Mouse (Mus musculus) urinary bladder, postnatal 4 days (tissue): ENCODE data around the gene Aarsd1.
"Not testable (repeated sequence)": the region's sequence is repeated elsewhere in the genome, so short reads cannot be mapped to it uniquely, and the experiment has no call there.

Experiments
- DNase-seq, 2 experiments: peaks; one replicate each; pipeline ENCODE4 v3.0.0; 2021 to 2022; ENCODE audit warnings: low spot score in 2 of 2

Gene Aarsd1

DNA sequence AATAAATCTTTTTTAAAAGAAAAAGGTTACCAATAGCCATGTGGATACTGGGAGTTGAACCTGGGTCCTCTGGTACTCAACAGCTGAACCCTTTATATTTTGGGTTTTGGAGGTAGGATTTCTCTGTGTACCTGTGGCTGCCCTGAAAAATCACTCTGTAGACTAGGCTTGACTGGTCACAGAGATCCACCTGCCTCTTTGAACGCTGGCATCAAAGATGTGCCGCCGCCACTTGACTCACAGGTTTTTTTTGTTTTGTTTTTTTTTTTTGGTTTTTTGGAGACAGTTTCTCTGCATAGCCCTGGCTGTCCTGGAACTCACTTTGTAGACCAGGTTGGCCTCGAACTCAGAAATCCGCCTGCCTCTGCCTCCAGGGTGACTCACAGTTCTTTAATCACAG lies 30.4 kb upstream of the Aarsd1 start:
- no peak for DNase-seq

DNA sequence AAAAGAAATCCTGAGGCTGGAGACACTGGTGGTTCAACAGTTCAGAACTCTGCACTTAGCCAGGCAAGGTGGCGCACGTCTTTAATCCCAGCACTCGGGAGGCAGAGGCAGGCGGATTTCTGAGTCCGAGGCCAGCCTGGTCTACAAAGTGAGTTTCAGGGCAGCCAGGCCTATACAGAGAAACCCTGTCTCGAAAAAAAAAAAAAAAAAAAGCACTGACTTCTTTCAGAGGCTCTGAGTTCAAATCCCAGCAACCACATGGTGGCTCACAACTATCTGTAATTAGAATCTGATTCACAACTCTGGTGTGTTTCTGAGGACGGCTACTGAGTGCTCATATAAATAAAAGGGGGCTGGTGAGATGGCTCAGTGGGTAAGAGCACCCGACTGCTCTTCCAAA lies 29.4 kb upstream of the Aarsd1 start:
- not testable (repeated sequence) for DNase-seq

DNA sequence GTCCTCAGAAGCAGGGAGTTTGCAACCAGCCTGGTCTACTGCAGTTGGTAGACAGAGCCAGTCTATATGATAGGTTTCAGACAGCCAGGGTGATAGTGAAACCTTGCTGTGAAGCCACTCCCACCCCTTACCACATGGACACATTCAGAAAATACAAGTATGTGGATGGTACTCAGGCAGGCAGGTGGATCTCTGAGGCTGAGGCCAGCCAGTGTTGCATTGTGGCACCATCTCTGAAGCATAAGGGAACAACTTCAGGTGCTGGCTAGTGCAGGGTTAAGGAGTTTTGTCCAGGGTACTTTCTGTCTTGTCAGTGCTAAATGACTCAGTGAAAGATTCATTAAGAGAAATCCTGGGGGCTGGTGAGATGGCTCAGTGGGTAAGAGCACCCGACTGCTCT lies 28.9 kb upstream of the Aarsd1 start:
- no peak for DNase-seq

DNA sequence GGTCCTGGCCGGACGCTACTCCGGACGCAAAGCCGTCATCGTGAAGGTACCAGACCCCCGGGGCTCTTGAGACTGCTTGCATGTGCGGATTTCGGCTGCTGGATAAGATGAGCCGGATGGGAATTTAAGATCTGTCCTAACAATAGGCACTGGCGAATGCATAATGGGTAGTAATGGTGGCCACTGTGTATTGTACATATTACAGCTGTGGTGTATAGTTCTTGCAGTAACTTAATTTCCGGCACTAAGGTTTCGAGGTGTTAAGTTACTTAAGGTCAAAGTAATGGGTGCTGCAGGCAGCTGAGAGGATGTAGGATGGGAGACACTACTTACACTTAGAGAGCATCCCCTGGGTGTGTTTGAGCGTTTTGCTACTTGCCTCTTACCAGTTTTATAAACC lies 25.3 kb upstream of the Aarsd1 start:
- no peak for DNase-seq

DNA sequence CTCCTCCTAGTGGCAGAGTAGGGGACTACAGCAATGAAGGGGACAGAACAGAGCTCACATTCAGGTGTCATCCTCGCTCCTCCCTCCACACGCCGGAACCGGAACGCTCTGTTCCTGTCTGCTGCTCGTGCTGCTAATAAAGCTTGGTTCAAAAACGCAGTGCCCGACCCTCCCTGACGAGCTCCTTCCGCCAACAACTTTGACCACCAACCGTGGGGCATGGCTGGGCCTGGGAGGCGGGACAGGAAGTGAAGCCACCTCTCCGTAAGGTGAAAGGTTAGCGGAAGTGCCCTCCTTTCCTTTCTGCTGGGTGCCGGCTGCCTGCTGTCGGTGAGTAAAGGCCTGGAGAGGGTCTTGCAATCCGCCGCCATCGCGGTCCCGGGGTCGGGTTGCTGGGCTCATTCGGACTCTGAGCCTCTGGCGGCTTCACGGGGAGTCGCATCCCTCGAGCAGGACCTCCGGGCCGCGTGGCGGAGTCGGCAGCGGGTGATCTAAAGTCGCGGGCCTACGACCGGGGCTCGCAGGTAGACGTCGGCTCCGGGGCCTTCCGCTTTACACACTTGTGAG lies 24.8 kb upstream of the Aarsd1 start, which contains the start of gene Rpl27:
Gene Rpl27 (plus strand): TSS at position 172 of the 567 bp plus-strand sequence.
- peak; percentile 95 to 98 for DNase-seq

DNA sequence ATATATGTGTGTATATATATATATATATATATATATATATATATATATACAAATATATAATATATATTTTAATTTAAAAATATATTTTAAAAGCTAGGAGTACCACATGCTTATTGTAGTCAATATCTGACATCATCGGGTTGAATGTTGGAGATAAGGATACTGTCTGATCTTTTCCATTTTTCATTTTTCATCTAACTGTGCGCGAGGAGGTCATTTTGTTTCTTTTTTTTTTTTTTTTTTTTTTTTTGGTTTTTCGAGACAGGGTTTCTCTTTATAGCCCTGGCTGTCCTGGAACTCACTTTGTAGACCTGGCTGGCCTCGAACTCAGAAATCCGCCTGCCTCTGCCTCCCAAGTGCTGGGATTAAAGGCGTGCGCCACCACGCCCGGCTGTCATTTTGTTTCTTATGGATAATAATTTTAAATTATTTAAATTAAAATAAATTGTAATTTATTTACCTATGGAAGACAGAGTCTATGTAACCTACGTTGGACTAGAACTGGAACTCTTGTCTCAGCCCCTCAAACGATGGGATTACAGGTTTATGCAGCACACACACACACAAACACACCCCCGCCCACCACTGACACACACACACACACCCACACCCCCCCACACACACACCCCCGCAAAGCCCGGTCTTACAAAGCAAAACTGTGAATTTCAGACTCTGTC lies 24.2 kb upstream of the Aarsd1 start:
- DNase-seq, result not testable (repeated sequence)

- DNase-seq, result not testable (repeated sequence)
Observed at GRCm38 (mm10) chr11:101438006-101438405, 20.6 kb upstream of the Aarsd1 start.

GRCm38 (mm10) chr11:101436916-101437315 lies 19.5 kb upstream of the Aarsd1 start:
- no peak for DNase-seq

GRCm38 (mm10) chr11:101435831-101436230 lies 18.4 kb upstream of the Aarsd1 start:
- no peak for DNase-seq

GRCm38 (mm10) chr11:101433396-101433795 lies 16.0 kb upstream of the Aarsd1 start:
- no peak for DNase-seq

DNA sequence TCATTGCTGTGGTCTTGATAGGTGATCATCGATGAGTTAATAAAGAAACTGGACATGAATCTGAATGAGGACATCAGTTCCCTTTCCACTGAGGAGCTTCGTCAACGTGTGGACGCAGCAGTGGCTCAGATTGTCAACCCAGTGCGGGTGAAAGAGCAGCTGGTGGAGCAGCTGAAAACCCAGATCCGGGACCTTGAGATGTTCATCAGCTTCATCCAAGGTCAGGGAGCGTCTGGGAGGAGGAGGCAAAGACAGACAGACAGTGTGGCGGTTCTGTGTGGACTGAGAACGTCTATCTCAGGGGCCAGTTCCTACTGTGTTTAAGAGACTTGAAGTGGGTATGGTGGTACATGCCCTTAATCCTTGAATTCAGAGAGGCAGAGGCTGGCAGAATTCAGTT lies 13.9 kb upstream of the Aarsd1 start:
- DNase-seq, result no peak

- no peak for DNase-seq
Observed at GRCm38 (mm10) chr11:101426165-101426564, 8.8 kb upstream of the Aarsd1 start.

DNA sequence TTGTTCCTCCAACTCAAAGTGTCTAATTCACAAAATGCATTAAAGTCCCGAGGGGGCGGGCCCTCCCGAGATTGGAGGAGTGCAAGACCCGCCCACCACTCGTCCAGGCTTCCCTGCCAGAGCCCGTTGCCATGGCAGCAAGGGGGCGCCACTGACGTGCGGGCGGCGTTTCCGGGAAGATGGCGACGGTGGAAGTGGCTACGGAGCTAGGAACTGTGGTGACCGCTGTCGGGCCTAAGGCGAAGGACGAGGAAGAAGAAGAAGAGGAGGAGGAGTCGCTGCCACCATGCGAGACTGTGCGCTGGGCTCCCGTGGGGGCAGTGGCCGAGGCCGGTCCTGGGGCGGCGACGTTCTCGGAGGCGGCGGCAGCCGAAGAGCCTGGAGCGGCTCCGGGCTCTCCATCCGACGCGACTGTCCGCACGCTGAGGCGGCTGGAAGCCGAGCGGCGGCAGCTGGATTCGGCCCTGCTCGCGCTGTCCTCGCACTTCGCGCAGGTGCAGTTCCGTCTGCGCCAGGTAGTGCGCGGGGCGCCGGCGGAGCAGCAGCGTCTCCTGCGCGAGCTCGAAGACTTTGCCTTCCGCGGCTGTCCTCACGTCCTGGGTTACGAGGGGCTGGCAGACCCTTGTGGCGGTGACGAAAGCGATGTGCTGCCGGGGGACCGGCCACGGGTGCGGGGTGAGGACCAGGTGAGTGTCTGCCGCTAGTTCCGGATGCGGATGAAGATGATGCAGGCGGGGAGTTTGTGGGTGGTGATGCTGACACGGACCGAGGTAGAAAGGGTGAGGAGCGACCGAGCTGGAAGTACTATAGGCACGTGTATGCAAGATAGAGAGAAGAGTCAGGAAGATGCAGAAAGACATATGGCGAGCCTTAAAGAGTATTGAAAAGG lies 7.8 kb upstream of the Aarsd1 start, which contains the start of the genes Rundc1 and Ptges3l:
Gene Rundc1 (plus strand): TSS at position 161 of the 889 bp plus-strand sequence.
Gene Ptges3l (minus strand): TSS at position 409 of the 889 bp plus-strand sequence.
- peak; percentile 96 to 100 for DNase-seq

DNA sequence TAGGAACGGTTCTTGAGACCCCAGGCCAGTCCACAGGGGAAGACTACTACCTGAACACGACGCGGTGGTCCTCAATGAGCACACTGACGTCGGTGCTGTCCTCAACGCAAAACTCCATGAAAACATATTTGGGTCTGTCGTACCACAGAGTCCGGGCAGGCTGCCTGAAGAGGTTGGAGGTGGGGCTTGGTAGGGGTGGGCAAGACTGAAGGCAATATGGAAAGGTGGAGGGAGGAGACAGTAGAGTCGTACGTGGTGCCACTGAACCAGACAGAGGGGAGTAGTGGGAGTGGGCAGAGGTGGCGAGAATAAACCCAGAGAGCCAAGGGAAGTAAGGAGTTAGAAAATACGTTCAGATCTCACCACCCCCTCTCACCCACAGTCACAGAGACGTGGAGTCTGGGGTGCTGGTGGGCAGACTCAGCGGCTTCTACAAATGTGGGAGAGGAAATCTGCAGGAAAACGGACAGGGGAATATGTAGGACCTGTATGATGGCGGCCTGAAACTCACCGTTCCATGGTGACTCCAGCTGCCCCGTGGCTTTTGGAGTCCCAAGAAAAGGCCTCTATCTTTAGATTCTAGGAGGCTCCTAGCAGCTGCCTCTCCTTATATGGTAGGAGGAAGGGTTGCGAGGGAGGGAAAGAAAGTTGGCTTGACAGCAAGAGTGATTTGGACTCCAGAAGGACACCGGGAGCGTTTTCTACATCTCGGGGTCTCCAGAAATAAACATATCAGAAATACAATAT lies 6.9 kb upstream of the Aarsd1 start, which contains the start of gene Gm27029:
Gene Gm27029 (minus strand): TSS at position 692 of the 747 bp plus-strand sequence.
- no peak for DNase-seq

DNA sequence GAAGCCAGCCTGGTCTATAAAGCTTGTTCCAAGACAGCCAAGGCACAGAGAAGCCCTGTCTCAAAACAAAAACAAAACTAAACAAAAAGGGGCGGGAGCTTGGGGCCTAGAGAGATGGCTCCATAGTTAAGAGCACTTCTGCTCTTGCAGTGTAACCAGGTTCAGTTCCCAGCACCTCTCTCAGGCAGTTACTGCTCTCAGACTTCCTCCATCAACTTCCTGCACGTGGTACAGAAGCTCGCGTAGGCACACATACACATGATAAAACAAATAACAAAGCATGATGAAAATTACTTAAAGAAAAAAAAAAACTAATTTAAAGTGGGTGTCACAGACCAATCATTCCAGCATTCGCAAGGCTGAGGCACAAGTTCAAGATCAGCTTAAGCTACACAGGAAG lies 2.7 kb upstream of the Aarsd1 start:
- DNase-seq, result no peak

DNA sequence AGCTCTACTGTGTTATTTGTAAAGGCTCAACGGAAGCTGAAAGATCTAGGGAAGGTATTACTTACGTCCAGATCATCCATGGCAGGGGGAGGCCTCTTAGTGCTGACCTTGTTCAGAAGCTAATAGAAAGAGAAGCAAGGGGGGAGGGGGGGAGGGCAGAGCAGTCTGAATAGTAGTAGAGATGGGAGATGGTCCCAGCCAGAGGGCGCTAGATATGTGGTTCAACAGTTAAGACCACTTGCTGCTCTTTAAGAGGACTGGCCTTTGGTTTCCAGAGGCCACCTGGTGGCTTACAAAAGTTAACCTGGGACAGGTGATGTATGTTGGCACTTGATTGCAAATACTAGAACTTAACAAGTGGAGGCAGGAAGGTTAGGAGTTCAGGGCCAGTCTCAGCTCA lies 2.2 kb upstream of the Aarsd1 start:
- no peak for DNase-seq

GRCm38 (mm10) chr11:101418991-101419390 lies 1.6 kb upstream of the Aarsd1 start:
- no peak for DNase-seq

GRCm38 (mm10) chr11:101416433-101417100 lies 848 bp downstream of the Aarsd1 start:
- no peak for DNase-seq

- DNase-seq, result no peak
Observed at GRCm38 (mm10) chr11:101415306-101415705, 2.1 kb downstream of the Aarsd1 start.

DNA sequence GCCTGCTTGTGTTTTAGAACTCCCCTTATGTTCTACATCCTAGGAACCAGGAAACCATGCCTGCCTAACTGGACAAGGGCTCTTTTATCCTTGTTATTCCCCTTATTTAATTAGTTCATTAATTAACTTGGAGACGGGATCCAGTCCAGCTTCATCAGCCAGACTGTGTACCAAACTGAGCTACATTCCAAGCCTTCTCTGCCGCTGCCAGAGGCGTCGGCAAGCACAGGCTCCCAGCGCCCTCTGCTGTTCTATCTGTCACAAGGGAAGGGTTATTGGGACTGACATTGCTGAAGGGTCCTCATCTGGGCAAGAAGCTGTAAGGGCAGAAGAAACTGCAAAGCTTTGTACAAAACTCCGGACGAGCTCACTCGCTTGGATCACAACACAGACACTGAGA lies 22.3 kb downstream of the Aarsd1 start:
- peak; percentile 58 to 76 for DNase-seq

- DNase-seq, result no peak
Observed at GRCm38 (mm10) chr11:101381817-101382216, 35.6 kb downstream of the Aarsd1 start.
